Mouse (Mus musculus) forebrain, embryonic 11.5 days (tissue): ENCODE measurements around the gene Mrap. TPM values are rescaled to one million over a fixed set of nuclear protein-coding genes. Genes with fewer than 3 reads are reported as not detected.

Source experiments
- ATAC-seq: fragments of 200-750 bp; cut with Nextera tagmentation; replicated peaks from 2 replicates; pipeline ENCODE4 v1.8.0; 2017; ENCODE audit warnings: moderate TSS enrichment; ENCODE audit not compliant: low FRiP score
- DNase-seq: peaks from one replicate; pipeline ENCODE4 v3.0.0-alpha.2; 2017; ENCODE audit warnings: low spot score
- H3K27ac ChIP-seq: fragments of 300-500 bp; sonication (generic); 2 replicates; pipeline ENCODE4 v1.5.1; 2014; ENCODE audit warnings: low read depth, low read length
- H3K27me3 ChIP-seq: fragments of 300-500 bp; sonication (generic); 2 replicates; pipeline ENCODE4 v1.6.1; 2014; ENCODE audit warnings: mild to moderate bottlenecking, low read length, mixed read lengths; ENCODE audit not compliant: control insufficient read depth, insufficient read depth
- H3K36me3 ChIP-seq: fragments of 300-500 bp; sonication (generic); 2 replicates; pipeline ENCODE4 v1.6.1; 2014; ENCODE audit warnings: mild to moderate bottlenecking, low read length, moderate library complexity, mixed read lengths; ENCODE audit not compliant: control insufficient read depth, insufficient read depth
- H3K4me1 ChIP-seq: fragments of 300-500 bp; sonication (generic); replicated peaks from 2 replicates; pipeline ENCODE4 v1.6.1; 2014; ENCODE audit warnings: low read length, mixed read lengths; ENCODE audit not compliant: control insufficient read depth, insufficient read depth
- H3K4me2 ChIP-seq: fragments of 300-500 bp; sonication (generic); 2 replicates; pipeline ENCODE4 v1.6.1; 2014; ENCODE audit warnings: low read depth, mild to moderate bottlenecking, low read length, moderate library complexity, mixed read lengths; ENCODE audit not compliant: severe bottlenecking
- H3K4me3 ChIP-seq: fragments of 300-500 bp; sonication (generic); 2 replicates; pipeline ENCODE4 v1.5.1; 2014; ENCODE audit warnings: low read depth, low read length
- H3K9ac ChIP-seq: fragments of 300-500 bp; sonication (generic); 2 replicates; pipeline ENCODE4 v1.6.1; 2014; ENCODE audit warnings: low read length
- H3K9me3 ChIP-seq: fragments of 300-500 bp; sonication (generic); 2 replicates; pipeline ENCODE4 v1.6.1; 2016; ENCODE audit warnings: low read length, mixed read lengths; ENCODE audit not compliant: control insufficient read depth
- WGBS: fragments of 180-500 bp; shearing (Covaris S2); extraction: QIAGEN DNeasy Blood & Tissue Kit; methylation state at CpG from one replicate; pipeline ENCODE4 v1.1.7; 2014; 5-methylcytosine and 5-hydroxymethylcytosine counted together
- polyA plus RNA-seq: library from polyadenylated mRNA; unstranded; fragments of >200 nt; fragmentation: Nextera tagmentation; extraction: Ambion mirVana; gene quantifications from 2 replicates; pipeline ENCODE4 v1.2.1, GENCODE M21; 2014

Gene Mrap
- polyA plus RNA-seq, 1 experiment from 2014 or later = 0.25 TPM

DNA sequence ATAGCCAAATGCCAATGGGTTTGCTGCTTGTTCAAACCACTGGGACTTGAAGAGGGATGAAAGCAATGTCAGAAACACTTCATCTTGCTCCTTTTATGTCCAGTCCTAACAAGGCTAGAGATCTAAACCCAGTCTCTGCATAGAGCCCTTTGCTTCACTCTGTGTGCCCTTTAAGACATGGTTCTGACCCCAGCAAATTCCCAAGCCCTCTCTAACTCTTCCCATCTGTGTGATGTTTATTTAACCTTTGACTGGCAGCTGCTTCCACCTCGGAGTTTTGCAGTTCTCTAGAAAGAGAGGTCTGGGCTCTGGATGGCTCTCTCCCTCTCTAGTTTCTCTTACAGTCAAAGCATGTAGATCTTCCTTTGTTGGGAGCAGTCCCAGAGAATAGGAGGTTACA lies 34.4 kb upstream of the Mrap start:
- Histone ChIP-seq H3K27me3 (no peaks in the 10 kb centered on the region), H3K27ac (no peak overlapping the region), H3K9ac (no peak overlapping the region), H3K4me1 (no peaks in the 10 kb centered on the region), H3K9me3 (no peaks in the 10 kb centered on the region), H3K4me3 (no peak overlapping the region), H3K36me3 (no peaks in the 10 kb centered on the region), H3K4me2 (no peak overlapping the region)
- WGBS = 55% methylated on average over 1 of the region's 1 CpGs
- DNase-seq (no peak), ATAC-seq (no peak)

DNA sequence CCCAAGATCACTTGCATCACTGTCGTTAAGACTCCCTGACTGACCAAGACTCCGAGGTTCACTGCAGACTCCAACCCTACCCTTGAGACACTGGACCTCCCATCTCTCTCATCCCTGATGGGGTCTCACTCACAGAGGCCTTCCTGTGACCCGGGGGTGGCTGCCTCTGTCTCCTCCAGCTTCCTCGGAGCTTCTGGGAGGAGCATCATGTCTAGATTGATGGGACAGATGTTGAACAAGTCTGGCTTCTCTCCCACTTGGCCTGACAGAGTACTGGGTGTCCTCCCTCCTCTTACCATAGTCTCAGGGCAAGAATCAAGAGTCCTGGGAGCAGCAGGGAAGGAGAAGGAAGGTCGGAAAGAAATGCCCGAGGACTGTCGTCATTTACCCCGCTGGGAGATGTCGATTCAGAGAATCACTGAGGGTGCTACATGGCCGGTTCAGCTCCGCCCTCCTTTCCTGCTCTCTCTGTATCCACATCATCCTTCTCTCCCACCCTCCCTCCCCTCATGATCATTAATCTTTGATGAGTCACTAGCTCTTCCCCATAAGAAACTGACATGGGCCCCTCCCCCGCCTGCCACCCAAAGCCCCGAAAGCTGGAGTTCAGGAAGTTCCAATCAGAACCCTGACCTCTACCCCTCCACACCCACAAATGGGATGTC lies 33.7 kb upstream of the Mrap start:
- Histone ChIP-seq H3K4me2 (no peak overlapping the region), H3K9me3 (no peaks in the 10 kb centered on the region), H3K4me3 (no peak overlapping the region), H3K36me3 (no peaks in the 10 kb centered on the region), H3K27me3 (no peaks in the 10 kb centered on the region), H3K4me1 (no peaks in the 10 kb centered on the region), H3K27ac (no peak overlapping the region), H3K9ac (no peak overlapping the region)
- no peak for DNase-seq
- no peak for ATAC-seq
- 84% methylated on average over 13 of the region's 13 CpGs for WGBS

DNA sequence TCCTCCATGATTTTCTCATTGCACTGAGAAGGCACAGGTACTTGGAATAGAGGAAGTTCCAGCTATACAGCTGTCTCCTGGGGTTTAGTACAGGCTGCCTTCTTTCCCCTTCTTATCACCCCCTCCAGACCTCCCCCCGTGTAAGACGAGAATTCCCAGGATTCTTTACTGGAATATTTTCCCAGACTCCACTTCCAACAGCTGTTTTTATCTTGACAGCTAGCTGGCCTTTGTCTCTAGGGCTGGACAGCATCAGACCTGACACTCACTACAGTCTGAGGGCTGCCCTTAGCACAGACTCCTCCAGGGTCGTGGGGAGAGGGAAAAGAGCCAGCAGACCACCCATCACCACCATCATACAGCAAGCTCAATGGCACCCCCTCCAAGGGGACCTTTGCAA lies 31.7 kb upstream of the Mrap start:
- Histone ChIP-seq H3K27me3 (no peaks in the 10 kb centered on the region), H3K9ac (no peak overlapping the region), H3K4me1 (no peaks in the 10 kb centered on the region), H3K27ac (no peak overlapping the region), H3K9me3 (no peaks in the 10 kb centered on the region), H3K36me3 (no peaks in the 10 kb centered on the region), H3K4me2 (no peak overlapping the region), H3K4me3 (no peak overlapping the region)
- ATAC-seq = no peak
- WGBS = 68% methylated on average over 3 of the region's 3 CpGs
- no peak for DNase-seq

DNA sequence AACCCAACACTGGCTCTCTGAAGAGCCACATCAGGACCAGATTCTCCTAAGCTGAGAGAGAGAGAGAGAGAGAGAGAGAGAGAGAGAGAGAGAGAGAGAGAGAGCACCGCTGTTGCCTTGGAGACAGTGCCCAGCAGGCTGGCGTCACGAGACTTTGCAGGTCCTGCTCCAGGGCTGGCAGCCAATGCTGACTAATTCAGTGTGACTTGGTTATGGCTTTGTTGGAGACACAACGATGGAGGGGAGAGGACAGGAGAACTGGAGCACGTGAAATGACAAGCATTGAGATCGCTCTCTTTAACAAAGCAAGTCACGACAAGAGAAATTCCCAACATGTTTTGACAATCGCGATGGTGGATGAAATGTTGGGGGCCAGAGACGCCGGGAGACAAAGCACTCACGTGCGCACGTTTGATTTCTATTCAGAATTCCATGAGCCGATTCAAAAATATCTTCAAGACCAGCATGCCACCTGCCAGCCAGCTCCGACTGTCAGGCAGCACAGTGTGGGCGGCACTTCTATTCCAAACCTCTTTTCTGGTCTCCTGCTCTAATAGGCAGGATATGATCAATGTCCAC lies 28.2 kb upstream of the Mrap start:
- ATAC-seq (peak; percentile 79), DNase-seq (peak; percentile 75)
- Histone ChIP-seq H3K4me3 (no peak overlapping the region), H3K9me3 (no peaks in the 10 kb centered on the region), H3K27me3 (peaks cover 2% of the 10 kb centered on the region; the same call in 1 of the 2 replicates), H3K9ac (no peak overlapping the region; the same call in 1 of the 2 replicates), H3K27ac (no peak overlapping the region), H3K36me3 (no peaks in the 10 kb centered on the region), H3K4me2 (peak overlapping the region; percentile 8; the same call in 1 of the 2 replicates), H3K4me1 (0 out of 2 replicates have a peak, but pooled peaks cover 3% of the 10 kb centered on the region)
- WGBS = 36% methylated on average over 17 of the region's 17 CpGs

DNA sequence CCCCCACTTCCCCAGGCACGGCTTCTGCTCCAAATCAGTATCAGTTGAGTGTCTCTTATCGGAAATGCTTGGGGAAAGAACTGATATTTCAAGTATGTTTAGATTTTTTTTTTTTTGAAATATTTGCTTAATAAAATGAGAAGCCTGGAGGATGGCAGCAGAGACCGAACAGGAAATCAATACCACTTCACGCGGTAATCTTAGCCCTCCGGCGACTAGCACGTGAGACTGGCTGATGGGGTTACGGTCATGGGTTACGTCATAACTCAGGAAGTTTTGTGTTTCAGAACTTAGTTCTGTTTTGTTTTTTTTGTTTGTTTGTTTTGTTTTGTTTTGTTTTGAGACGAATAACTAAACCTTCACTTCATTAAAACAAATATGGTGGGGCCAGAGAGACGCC lies 27.7 kb upstream of the Mrap start:
- Histone ChIP-seq H3K4me1 (0 out of 2 replicates have a peak, but pooled peaks cover 3% of the 10 kb centered on the region), H3K4me3 (no peak overlapping the region), H3K9me3 (no peaks in the 10 kb centered on the region), H3K36me3 (no peaks in the 10 kb centered on the region), H3K27ac (no peak overlapping the region), H3K27me3 (peaks cover 2% of the 10 kb centered on the region; the same call in 1 of the 2 replicates), H3K9ac (no peak overlapping the region), H3K4me2 (peak overlapping the region; percentile 8; the same call in 1 of the 2 replicates)
- DNase-seq = no peak
- 74% methylated on average over 12 of the region's 12 CpGs for WGBS
- ATAC-seq = no peak

DNA sequence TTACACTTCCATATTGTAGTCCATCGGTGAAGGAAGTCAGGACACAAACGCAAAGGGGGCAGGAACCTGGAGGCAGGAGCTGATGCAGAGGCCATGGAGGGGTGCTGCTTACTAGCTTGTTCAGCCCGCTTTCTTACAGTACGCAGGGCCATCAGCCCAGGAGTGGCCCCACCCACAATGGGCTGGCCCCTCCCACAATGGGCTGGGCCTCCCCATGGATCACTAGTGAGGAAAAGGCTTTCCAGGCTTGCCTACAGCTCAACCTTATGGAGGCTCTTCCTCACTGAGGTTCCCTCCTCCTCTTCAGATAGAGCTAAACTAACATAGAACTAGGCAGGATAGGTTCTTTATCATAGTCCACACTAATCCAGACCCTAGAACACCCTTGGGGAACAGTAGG lies 14.0 kb upstream of the Mrap start:
- peaks cover 6% of the 10 kb centered on the region; the same call in 1 of the 2 replicates for H3K4me1 ChIP-seq
- H3K27ac ChIP-seq = no peak overlapping the region
- no peak overlapping the region for H3K9ac ChIP-seq
- H3K4me3 ChIP-seq = no peak overlapping the region
- H3K9me3 ChIP-seq = no peaks in the 10 kb centered on the region
- H3K27me3 ChIP-seq = no peaks in the 10 kb centered on the region
- DNase-seq = no peak
- peaks cover 3% of the 10 kb centered on the region; the same call in 1 of the 2 replicates for H3K36me3 ChIP-seq
- 99% methylated on average over 4 of the region's 4 CpGs for WGBS
- ATAC-seq = no peak
- no peak overlapping the region for H3K4me2 ChIP-seq

DNA sequence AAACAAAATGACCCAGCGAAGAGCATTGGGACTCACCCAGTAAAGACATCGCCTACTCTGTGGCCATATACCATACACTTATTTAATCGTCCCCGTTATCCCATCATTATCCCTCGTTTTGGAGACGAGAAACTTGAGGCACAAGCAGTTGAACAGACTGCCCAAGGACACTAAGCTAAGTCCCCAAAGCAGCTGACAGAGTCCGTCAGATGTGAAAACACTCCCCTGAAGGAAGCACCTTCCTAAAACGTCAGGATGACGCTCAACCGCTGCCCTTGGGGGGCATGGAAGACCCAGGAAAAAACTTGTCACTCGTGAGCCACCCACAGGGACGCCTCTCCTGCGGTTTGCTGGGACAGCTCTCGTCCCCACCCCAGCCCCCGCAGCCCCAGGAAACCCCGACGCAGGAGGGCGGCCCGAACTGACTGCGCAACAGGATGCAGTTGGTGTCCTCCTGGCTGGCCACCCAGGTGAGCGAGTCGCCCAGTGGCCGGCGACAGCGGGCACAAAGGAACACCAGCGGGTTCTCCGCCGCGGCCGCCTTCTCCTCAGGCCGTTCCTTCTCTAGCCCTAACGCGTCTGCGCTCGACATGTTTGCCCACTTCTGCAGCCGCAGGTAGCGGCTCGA lies 11.3 kb upstream of the Mrap start:
- Histone ChIP-seq H3K4me1 (peaks cover 6% of the 10 kb centered on the region; the same call in 1 of the 2 replicates), H3K27me3 (no peaks in the 10 kb centered on the region), H3K4me3 (peak overlapping the region; percentile 91), H3K27ac (no peak overlapping the region), H3K36me3 (no peaks in the 10 kb centered on the region; the same call in 1 of the 2 replicates), H3K9me3 (no peaks in the 10 kb centered on the region; the same call in 1 of the 2 replicates), H3K9ac (peak overlapping the region; percentile 83), H3K4me2 (peak overlapping the region; percentile 91)
- no peak for DNase-seq
- WGBS = 6% methylated on average over 38 of the region's 38 CpGs
- ATAC-seq = no peak; the same call in 1 of the 2 replicates

DNA sequence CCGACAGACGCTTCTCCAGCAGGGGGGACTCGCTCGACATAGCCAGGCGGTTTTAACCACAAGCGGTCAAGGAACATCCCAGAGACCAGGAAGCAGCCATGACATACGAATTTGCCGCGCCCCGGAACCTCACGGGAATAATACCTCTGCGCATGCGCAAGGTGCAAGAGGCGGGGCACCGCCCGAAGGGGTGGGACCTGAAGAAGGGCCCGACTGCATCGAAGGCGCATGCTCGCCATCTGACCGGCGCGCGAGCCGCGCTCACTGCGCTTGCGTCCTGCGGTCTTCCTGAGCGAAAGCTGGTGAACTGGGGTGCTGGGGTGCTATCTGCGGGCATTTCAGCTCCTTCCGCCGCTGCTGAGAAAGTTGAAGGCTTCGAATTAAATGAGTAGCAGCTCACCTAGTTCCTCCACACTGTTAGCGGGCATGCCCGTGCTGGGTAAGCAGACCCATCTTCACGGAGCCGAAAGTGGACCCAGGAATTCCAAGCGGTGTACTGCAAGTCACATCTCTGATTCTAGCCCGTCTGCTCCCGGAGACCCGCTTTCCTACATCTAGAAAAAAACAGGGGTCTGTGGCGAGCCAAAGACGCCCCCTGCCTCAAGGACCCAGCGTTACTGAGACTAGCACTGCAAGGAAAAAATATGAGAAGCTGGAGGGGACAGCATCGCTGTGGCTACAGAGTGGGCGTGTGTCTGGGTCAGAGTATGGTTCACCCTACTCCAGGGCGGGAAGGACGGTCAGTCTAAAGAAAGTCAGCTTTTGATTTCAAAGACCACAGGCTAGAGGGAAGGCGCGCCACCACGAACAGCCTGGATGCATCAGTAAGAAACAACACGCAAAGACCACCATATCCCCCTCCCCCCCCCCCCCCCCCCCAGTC lies 10.5 kb upstream of the Mrap start, which contains the start of gene Mis18a:
Mis18a (minus strand) TSS at position 172 of the 883 bp plus-strand sequence.
- H3K27ac ChIP-seq = no peak within 1 kb of the TSS

More for the DNA sequence above, 10.5 kb upstream of the Mrap start, which contains the start of gene Mis18a:
- Histone ChIP-seq H3K9ac (peak within 1 kb of the TSS; percentile 83), H3K9me3 (no peaks in the 10 kb centered on the region; the same call in 1 of the 2 replicates), H3K4me3 (peak within 1 kb of the TSS; percentile 91), H3K4me1 (peaks cover 6% of the 10 kb centered on the region; the same call in 1 of the 2 replicates), H3K4me2 (peak within 1 kb of the TSS; percentile 91), H3K36me3 (no peaks in the 10 kb centered on the region; the same call in 1 of the 2 replicates), H3K27me3 (no peaks in the 10 kb centered on the region)
- peak; percentile 97 for ATAC-seq
- 1% methylated on average over 53 of the region's 53 CpGs for WGBS
- DNase-seq = peak; percentile 98
